ENCODE assay signal across 12 mouse cellular contexts in genomic region chr7:35668066-35669041, GRCm38 (mm10). TPM values are rescaled to one million over a fixed set of nuclear protein-coding genes. Genes with fewer than 3 reads are reported as not detected.
DNase-seq lines count a peak whose midpoint lies in the region; ATAC-seq and TF ChIP-seq lines count a peak whose summit lies in the region.
"Had no signal": no experiment of that assay in that cellular context is flagged by ENCODE, and none has a peak within 500 bp of the region (broad histone marks: within the 10 kb centered on the region; RNA-seq: fewer than 3 reads in every experiment).

No protein-coding gene starts in this region.

- peak overlapping the region; percentile 28; the same call in 1 of the 2 replicates for H3K9ac ChIP-seq in forebrain, postnatal 0 days
- no peak overlapping the region for H3K9ac ChIP-seq in midbrain, embryonic 14.5 days (replicated peaks; ENCODE audit: low read length)
- no peak overlapping the region for H3K9ac ChIP-seq in intestine, embryonic 16.5 days (ENCODE audit: low read depth, low read length)
- H3K9ac ChIP-seq: kidney, embryonic 15.5 days had no signal

- H3K36me3 ChIP-seq in forebrain, postnatal 0 days (ENCODE audit: insufficient read depth) = no peaks in the 10 kb centered on the region
- H3K36me3 ChIP-seq in midbrain, embryonic 14.5 days (ENCODE audit: control insufficient read depth, insufficient read depth, low read length) = no peaks in the 10 kb centered on the region
- H3K36me3 ChIP-seq in intestine, embryonic 16.5 days (ENCODE audit: control insufficient read depth, insufficient read depth, low read length) = no peaks in the 10 kb centered on the region
- H3K36me3 ChIP-seq: kidney, embryonic 15.5 days had no signal

- no peaks in the 10 kb centered on the region for H3K9me3 ChIP-seq in forebrain, postnatal 0 days (ENCODE audit: low read length)
- H3K9me3 ChIP-seq in midbrain, embryonic 14.5 days (ENCODE audit: control insufficient read depth, low read length) = no peaks in the 10 kb centered on the region
- no peaks in the 10 kb centered on the region for H3K9me3 ChIP-seq in intestine, embryonic 16.5 days (ENCODE audit: control insufficient read depth, low read length)
- H3K9me3 ChIP-seq: kidney, embryonic 15.5 days had no signal

- no peak for TF ChIP-seq CTCF in forebrain, postnatal 0 days (IDR thresholded peaks at IDR 0.05; ENCODE audit: low read depth)

- peak overlapping the region; percentile 74 for H3K27ac ChIP-seq in forebrain, postnatal 0 days (ENCODE audit: low read depth, low read length)
- H3K27ac ChIP-seq in midbrain, embryonic 14.5 days (replicated peaks; ENCODE audit: low read depth, low read length) = peak overlapping the region; percentile 78
- no peak overlapping the region for H3K27ac ChIP-seq in intestine, embryonic 16.5 days (ENCODE audit: low read length)
- H3K27ac ChIP-seq: kidney, embryonic 15.5 days had no signal

- 14% methylated on average over 18 of the region's 18 CpGs for WGBS in forebrain, postnatal 0 days
- WGBS in midbrain, embryonic 14.5 days = 7% methylated on average over 18 of the region's 18 CpGs
- WGBS in intestine, embryonic 16.5 days = 65% methylated on average over 18 of the region's 18 CpGs

- no peaks in the 10 kb centered on the region for H3K27me3 ChIP-seq in forebrain, postnatal 0 days (ENCODE audit: insufficient read depth, low read length)
- no peaks in the 10 kb centered on the region for H3K27me3 ChIP-seq in midbrain, embryonic 14.5 days (ENCODE audit: control insufficient read depth, insufficient read depth, low read length)
- no peaks in the 10 kb centered on the region for H3K27me3 ChIP-seq in intestine, embryonic 16.5 days (replicated peaks; ENCODE audit: control insufficient read depth, insufficient read depth, low read length)

- ATAC-seq in forebrain, postnatal 0 days = peak; percentile 85
- ATAC-seq in midbrain, embryonic 14.5 days (ENCODE audit: low FRiP score, low TSS enrichment) = peak; percentile 73
- ATAC-seq in intestine, embryonic 16.5 days = no peak

- peak; percentile 43 for DNase-seq in ZHBTc4 (ENCODE audit: low read depth, low spot score)
- peak; percentile 83 for DNase-seq in embryo, embryonic 10.5 days (ENCODE audit: low spot score)
- DNase-seq in forebrain, postnatal 0 days = peak; percentile 77
- peak; percentile 86 for DNase-seq in midbrain, embryonic 14.5 days
- no peak for DNase-seq in Muller cell, postnatal 12 days (ENCODE audit: inconsistent ontology term)
- no peak for DNase-seq in spleen, postnatal 36 days (ENCODE audit: low spot score in 2 of 2)
- DNase-seq in cerebellum, postnatal 14 days = no peak
- DNase-seq: gastrocnemius, postnatal 25 days; heart, postnatal 10 days; right cerebral cortex, adult 18-20 months had no signal

- H3K4me2 ChIP-seq in forebrain, postnatal 0 days (ENCODE audit: low read depth) = peak overlapping the region; percentile 30; the same call in 1 of the 2 replicates
- H3K4me2 ChIP-seq in midbrain, embryonic 14.5 days (ENCODE audit: low read length) = peak overlapping the region; percentile 4; the same call in 1 of the 2 replicates
- H3K4me2 ChIP-seq in intestine, embryonic 16.5 days (ENCODE audit: low read depth, low read length) = no peak overlapping the region
- H3K4me2 ChIP-seq: kidney, embryonic 15.5 days had no signal

- H3K4me3 ChIP-seq in forebrain, postnatal 0 days (ENCODE audit: low read depth, low read length) = no peak overlapping the region
- no peak overlapping the region for H3K4me3 ChIP-seq in midbrain, embryonic 14.5 days (replicated peaks; ENCODE audit: low read depth, low read length)
- H3K4me3 ChIP-seq in intestine, embryonic 16.5 days (ENCODE audit: low read length) = no peak overlapping the region
- H3K4me3 ChIP-seq: kidney, embryonic 15.5 days had no signal

- peaks cover 13% of the 10 kb centered on the region; the same call in 1 of the 2 replicates for H3K4me1 ChIP-seq in forebrain, postnatal 0 days (ENCODE audit: insufficient read depth)
- peaks cover 13% of the 10 kb centered on the region for H3K4me1 ChIP-seq in midbrain, embryonic 14.5 days (ENCODE audit: control insufficient read depth, insufficient read depth, low read length)
- no peaks in the 10 kb centered on the region for H3K4me1 ChIP-seq in intestine, embryonic 16.5 days (ENCODE audit: control insufficient read depth, insufficient read depth, low read length)

RNA-seq across cellular contexts. Expression of gene Pdcd5, which starts 21.0 kb away (rescaled TPM):
- 91.6 and 154 TPM in 2 replicates for total RNA-seq in forebrain, postnatal 0 days (2014; rRNA removed)
- polyA plus RNA-seq in forebrain, postnatal 0 days (2015; fragmentation: Nextera tagmentation; extraction: Ambion mirVana) = 228 and 295 TPM in 2 replicates
- polyA plus RNA-seq in midbrain, embryonic 14.5 days (2014; fragmentation: Nextera tagmentation; extraction: Ambion mirVana) = 238 and 295 TPM in 2 replicates
- 170 and 184 TPM in 2 replicates for polyA plus RNA-seq in intestine, embryonic 16.5 days (2015; fragmentation: Nextera tagmentation; extraction: Ambion mirVana)

Comparison
In these comparisons a context has a peak if more than half of its experiments do, and no peak if none do; other contexts are left out.
1. DNase-seq: peak in ZHBTc4 (single experiment), embryo, embryonic 10.5 days (single experiment), forebrain, postnatal 0 days (single experiment) and midbrain, embryonic 14.5 days (single experiment); none in Muller cell, postnatal 12 days (single experiment), spleen, postnatal 36 days (0 of 2) and cerebellum, postnatal 14 days (0 of 2).